33 mouse cellular contexts compared by ENCODE assay signal in the genomic region with DNA sequence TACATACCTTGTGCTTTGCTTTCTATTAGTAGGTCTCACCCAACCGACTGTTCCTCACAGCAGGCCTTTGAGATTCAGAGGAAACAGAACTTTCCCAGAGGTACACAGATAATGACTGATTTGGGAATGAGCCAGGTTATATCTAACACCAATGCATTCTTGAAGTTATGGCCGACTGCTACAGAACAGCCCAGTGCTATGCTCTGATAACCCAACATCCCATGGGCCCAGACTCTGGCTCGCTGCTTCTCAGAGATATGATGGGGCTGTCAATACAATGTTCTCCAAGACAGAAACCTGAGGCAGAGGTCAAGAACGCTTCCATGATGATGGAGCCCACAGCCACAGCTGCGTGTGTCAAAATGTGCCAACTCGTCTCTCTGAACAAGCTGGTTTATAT. TPM values are rescaled to one million over a fixed set of nuclear protein-coding genes. Genes with fewer than 3 reads are reported as not detected.
"Had no signal": no experiment of that assay in that cellular context is flagged by ENCODE, and none has a peak within 500 bp of the region (broad histone marks: within the 10 kb centered on the region; RNA-seq: fewer than 3 reads in every experiment).

No protein-coding gene starts in this region.

- ATAC-seq: inflammation-experienced regulatory T-cells, adult 6 months; intestine, embryonic 15.5 days; intestine, postnatal 0 days had no signal

- H3K9me3 ChIP-seq: heart, embryonic 10.5 days; hindbrain, embryonic 15.5 days; intestine, embryonic 15.5 days; limb, embryonic 10.5 days had no signal

- H3K36me3 ChIP-seq: heart, embryonic 10.5 days; heart, embryonic 12.5 days; hindbrain, embryonic 13.5 days; hindbrain, embryonic 15.5 days; intestine, embryonic 15.5 days; limb, embryonic 10.5 days; limb, embryonic 12.5 days had no signal

- H3K4me2 ChIP-seq: heart, embryonic 12.5 days; hindbrain, embryonic 13.5 days; hindbrain, embryonic 15.5 days; intestine, embryonic 15.5 days; limb, embryonic 12.5 days; liver, embryonic 11.5 days had no signal

- H3K4me3 ChIP-seq: heart, embryonic 10.5 days; heart, embryonic 12.5 days; hindbrain, embryonic 13.5 days; hindbrain, embryonic 15.5 days; intestine, embryonic 15.5 days; layer of hippocampus, adult 2 months; left cerebral cortex, adult 2 months; limb, embryonic 10.5 days; limb, embryonic 12.5 days had no signal

- H3K27ac ChIP-seq: heart, embryonic 10.5 days; hindbrain, embryonic 13.5 days; hindbrain, embryonic 15.5 days; intestine, embryonic 15.5 days; layer of hippocampus, adult 2 months; left cerebral cortex, adult 2 months; limb, embryonic 10.5 days; limb, embryonic 12.5 days; liver, embryonic 14.5 days had no signal

- DNase-seq: gastrocnemius, postnatal 14 days; gastrocnemius, postnatal 36 days; heart, adult 18-20 months; heart, postnatal 10 days; heart, postnatal 36 days; kidney, adult 18-20 months; kidney, adult 8-10 months; kidney, postnatal 10 days; kidney, postnatal 25 days; kidney, postnatal 4 days; liver had no signal

- H3K9ac ChIP-seq: heart, embryonic 12.5 days; hindbrain, embryonic 13.5 days; hindbrain, embryonic 15.5 days; intestine, embryonic 15.5 days; limb, embryonic 12.5 days; liver, embryonic 14.5 days had no signal

- H3K27me3 ChIP-seq: hindbrain, embryonic 15.5 days had no signal

RNA-seq across cellular contexts. Expression of gene Gpr27, which starts 4.0 kb away (rescaled TPM):
- polyA plus RNA-seq: inflammation-experienced regulatory T-cells, adult 6 months had no signal

RNA-seq across cellular contexts. Expression of gene Prok2, which starts 37.7 kb away (rescaled TPM):
- total RNA-seq: gastrocnemius, adult 18-20 months; gastrocnemius, adult 8-10 months; gastrocnemius, postnatal 14 days; gastrocnemius, postnatal 36 days; heart, adult 18-20 months; heart, adult 8-10 months; heart, postnatal 10 days; heart, postnatal 36 days; hematopoietic stem cell, adult 5-6 weeks had no signal
- polyA plus RNA-seq: gonadal fat pad, adult 2 months; heart, embryonic 12.5 days; heart, embryonic 14.5 days; heart, embryonic 16.5 days; hindbrain, embryonic 11.5 days; inflammation-experienced regulatory T-cells, adult 6 months; intestine, postnatal 0 days; kidney, embryonic 14.5 days; limb, embryonic 10.5 days; liver, embryonic 11.5 days had no signal
